Mouse (Mus musculus) ovary, postnatal 36 days (tissue): ENCODE data around the gene Smarca4.
"Not testable (repeated sequence)": the region's sequence is repeated elsewhere in the genome, so short reads cannot be mapped to it uniquely, and the experiment has no call there.

Experiments
- DNase-seq: peaks from one replicate; pipeline ENCODE4 v3.0.0; 2022; ENCODE audit warnings: low spot score, mixed read lengths

The Smarca4 gene

DNA sequence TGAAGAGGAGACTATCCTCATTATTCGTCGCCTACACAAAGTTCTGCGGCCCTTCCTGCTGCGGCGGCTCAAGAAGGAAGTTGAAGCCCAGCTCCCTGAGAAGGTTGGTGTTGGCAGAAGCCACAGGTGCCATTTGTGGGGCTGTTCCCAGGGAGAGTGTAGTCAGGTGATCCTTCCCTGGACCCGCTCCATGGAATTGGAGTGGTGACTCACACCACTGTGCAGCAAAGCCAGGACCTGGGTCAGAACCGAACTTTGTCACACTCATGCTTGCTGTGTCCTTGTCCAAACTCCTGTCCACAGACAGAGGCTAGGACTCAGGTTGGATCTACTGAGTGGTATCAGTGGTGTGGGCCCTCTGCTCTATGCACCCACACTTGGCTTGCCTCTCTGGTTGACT, 53.0 kb downstream of the Smarca4 start:
- peak; percentile 15 for DNase-seq

GRCm38 (mm10) chr9:21670354-21670753, 54.4 kb downstream of the Smarca4 start:
- DNase-seq = no peak

GRCm38 (mm10) chr9:21671753-21672152, 55.8 kb downstream of the Smarca4 start:
- DNase-seq = no peak

- DNase-seq = no peak
These were observed 61.7 kb downstream of the Smarca4 start for GRCm38 (mm10) chr9:21677706-21678105.

DNA sequence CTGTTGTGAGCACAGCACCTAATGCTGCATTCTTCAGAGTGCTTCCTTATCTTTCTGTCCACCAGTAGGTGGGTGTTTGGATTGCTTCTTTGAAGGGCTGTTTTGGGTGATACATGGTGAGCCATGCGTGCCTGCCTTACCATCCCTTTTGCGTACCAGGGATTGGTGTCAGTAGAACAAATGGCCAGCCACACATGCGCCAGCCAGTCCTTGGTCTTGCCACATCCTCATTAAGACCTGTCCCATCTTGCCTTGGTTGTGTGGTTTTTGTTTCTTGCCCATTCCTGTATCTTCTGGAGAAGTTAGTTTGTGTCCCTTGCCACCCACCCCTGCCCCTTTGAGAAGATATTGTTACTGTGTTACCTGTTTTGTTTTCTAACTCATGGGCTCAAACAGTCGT, 64.5 kb downstream of the Smarca4 start:
- no peak for DNase-seq

- DNase-seq = no peak
These were observed 66.9 kb downstream of the Smarca4 start for GRCm38 (mm10) chr9:21682827-21683226.

- DNase-seq = no peak
These were observed 67.9 kb downstream of the Smarca4 start for GRCm38 (mm10) chr9:21683897-21684296.

GRCm38 (mm10) chr9:21688554-21688953, 72.6 kb downstream of the Smarca4 start:
- DNase-seq = no peak

GRCm38 (mm10) chr9:21690031-21690430, 74.1 kb downstream of the Smarca4 start:
- DNase-seq = no peak

DNA sequence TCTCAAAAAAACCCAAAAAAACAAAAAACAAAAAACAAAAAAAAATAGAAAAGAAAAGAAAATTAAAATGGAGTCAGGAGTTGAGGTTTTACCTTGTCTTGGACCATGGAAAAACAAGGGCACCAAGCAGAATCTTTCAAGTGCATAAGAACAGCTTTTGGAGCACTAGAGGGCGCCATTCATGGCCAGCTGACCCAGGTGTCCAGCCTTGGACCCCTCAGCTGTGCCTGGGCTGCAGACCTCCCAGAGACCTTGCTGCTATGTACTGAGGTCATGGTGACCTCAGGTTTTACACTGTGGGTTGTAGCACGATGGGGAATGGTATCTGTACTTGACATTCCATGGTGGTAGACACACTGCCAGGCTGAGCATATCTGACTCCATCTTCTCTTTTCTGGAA, 75.9 kb downstream of the Smarca4 start:
- DNase-seq = peak; percentile 29

- no peak for DNase-seq
These were observed 76.5 kb downstream of the Smarca4 start for GRCm38 (mm10) chr9:21692491-21692890.

DNA sequence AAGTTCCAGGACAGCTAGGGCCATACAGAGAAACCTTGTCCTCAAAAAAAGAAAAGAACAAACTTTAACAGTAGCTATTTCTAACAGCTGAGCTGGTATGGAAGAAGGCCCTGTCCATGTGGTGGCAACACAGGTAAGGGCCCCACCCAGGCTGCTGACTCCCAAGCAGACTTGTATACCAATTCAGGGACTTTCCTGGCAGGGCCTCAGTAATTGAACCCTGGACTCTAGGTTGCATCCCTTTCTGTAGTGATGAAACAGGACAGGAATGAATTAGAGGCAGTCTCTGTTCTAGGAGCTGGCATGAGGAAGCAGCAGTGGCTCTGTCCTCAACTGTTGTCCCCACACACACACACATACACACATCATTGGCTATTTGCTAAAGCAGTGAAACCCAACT, 78.1 kb downstream of the Smarca4 start:
- no peak for DNase-seq

DNA sequence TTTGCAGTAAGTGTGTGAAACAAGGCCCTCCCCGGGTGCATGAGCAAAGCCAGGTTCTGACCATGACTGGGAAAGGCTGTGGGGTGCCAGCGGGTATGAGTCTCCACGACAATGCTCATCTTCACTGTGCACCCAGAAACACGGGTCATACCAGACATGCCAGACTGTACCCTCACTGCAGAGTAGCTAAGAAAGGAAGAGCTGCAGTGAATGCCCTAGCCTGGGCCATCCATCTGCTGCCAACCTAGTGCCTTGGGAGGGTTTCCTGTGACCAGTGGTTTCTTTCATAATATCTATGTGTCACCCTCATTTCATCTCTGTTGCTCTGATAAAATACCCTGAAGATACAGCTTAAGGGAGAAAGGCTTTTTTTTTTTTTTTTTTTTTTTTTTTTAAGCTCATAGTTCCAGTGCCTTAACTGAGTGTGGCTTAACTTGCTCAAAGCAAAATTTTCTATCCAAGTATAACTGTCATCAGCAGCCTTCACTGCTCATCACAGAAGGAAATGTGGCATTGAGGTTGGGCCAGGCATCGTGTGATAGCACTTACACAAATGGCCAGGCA, 79.3 kb downstream of the Smarca4 start:
- no peak for DNase-seq

GRCm38 (mm10) chr9:21697121-21697520, 81.2 kb downstream of the Smarca4 start:
- DNase-seq = no peak

- DNase-seq = not testable (repeated sequence)
These were observed 83.3 kb downstream of the Smarca4 start for GRCm38 (mm10) chr9:21699280-21699679.

- DNase-seq = no peak
These were observed 85.1 kb downstream of the Smarca4 start for GRCm38 (mm10) chr9:21701091-21701490.

GRCm38 (mm10) chr9:21703494-21703893, 87.5 kb downstream of the Smarca4 start:
- no peak for DNase-seq

DNA sequence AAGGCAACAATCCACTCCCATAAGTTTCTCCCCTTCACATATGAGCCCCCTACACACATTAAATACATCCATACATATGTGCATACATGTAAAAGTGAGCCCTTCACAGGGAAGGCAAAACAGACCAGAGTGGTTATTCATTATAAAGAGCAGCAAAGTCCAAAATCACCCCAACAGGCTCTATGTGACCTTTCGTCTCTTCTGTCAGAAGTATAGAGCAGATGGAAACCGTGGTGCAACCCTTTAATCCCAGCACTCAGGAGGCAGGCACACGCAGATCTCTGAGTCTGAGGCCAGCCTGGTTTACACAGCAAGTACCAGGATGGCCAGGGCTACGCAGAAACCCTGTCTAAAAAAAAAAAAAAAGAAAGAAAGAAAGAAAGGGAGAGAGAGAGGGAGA, 90.1 kb downstream of the Smarca4 start:
- no peak for DNase-seq

- DNase-seq = no peak
These were observed 90.8 kb downstream of the Smarca4 start for GRCm38 (mm10) chr9:21706586-21707265.

GRCm38 (mm10) chr9:21709340-21709739, 93.4 kb downstream of the Smarca4 start:
- DNase-seq = no peak

DNA sequence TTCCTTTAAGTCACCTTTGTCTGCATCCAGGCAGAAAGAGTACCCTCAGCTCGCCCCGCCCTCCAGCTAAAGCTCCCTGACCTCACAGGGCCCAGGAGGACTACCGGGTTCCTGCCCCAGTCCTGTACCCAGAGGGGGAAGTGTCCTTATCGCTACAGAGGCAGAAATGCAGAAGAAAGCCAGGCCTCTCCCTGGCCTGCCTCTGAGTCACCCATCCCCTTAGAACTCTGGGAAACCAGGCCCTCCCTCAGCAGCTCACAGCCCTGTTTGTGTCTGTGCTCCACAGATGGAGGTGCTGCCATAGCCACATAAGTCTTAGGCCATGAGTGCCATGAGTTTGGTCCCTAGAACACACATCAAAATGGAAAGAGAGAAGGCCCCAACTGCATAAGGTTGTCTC, 99.3 kb downstream of the Smarca4 start:
- DNase-seq = no peak

DNA sequence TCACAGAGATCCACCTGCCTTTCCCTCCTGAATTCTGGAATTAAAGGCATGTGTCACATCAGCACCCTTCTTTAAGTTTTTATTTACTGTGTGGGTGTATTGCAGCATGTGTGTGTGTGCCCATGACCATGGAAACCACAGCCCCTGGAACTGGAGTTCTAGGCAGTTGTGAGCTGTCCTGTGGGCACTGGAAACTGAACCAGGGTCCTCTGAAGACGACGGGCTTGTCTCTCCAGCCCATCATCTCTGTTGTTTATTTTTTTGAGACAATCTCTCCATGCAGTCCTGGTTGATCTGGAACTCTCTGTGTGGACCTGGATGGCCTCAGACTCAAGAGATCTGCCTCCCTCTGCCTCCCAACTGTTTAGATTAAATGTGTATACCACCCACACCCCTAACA, 101.0 kb downstream of the Smarca4 start:
- no peak for DNase-seq

- DNase-seq = no peak
These were observed 105.1 kb downstream of the Smarca4 start for GRCm38 (mm10) chr9:21721036-21721435.
